Mouse (Mus musculus) embryonic facial prominence, embryonic 10.5 days (tissue): ENCODE data around the gene Ldhd. TPM values are rescaled to one million over a fixed set of nuclear protein-coding genes. Genes with fewer than 3 reads are reported as not detected.
A peak's percentile ranks its signal among the peaks of the same experiment; 100 is the strongest.
"Not testable (repeated sequence)": the region's sequence is repeated elsewhere in the genome, so short reads cannot be mapped to it uniquely, and the experiment has no call there.

ENCODE experiments used
- DNase-seq: peaks from one replicate; pipeline ENCODE4 v3.0.0-alpha.2; 2017; ENCODE audit warnings: low spot score
- H3K27ac ChIP-seq: fragments of 300-500 bp; sonication (generic); replicated peaks from 2 replicates; pipeline ENCODE4 v1.5.1; 2016; ENCODE audit warnings: mild to moderate bottlenecking
- H3K27me3 ChIP-seq: fragments of 300-500 bp; sonication (generic); replicated peaks from 2 replicates; pipeline ENCODE4 v1.6.1; 2016; ENCODE audit warnings: low read depth, mild to moderate bottlenecking; ENCODE audit not compliant: poor library complexity, severe bottlenecking
- H3K36me3 ChIP-seq: fragments of 300-500 bp; sonication (generic); replicated peaks from 2 replicates; pipeline ENCODE4 v1.6.1; 2016; ENCODE audit warnings: mild to moderate bottlenecking, moderate library complexity
- H3K4me1 ChIP-seq: fragments of 300-500 bp; sonication (generic); 2 replicates; pipeline ENCODE4 v1.6.1; 2016
- H3K4me3 ChIP-seq: fragments of 300-500 bp; sonication (generic); 2 replicates; pipeline ENCODE4 v1.5.1; 2016; ENCODE audit warnings: mild to moderate bottlenecking, moderate library complexity
- H3K9me3 ChIP-seq: fragments of 300-500 bp; sonication (generic); 2 replicates; pipeline ENCODE4 v1.6.1; 2016; ENCODE audit warnings: mild to moderate bottlenecking
- WGBS: fragments of 180-500 bp; shearing (Covaris S2); methylation state at CpG from one replicate; pipeline ENCODE4 v1.1.7; 2016; 5-methylcytosine and 5-hydroxymethylcytosine counted together
- polyA plus RNA-seq: library from polyadenylated mRNA; unstranded; fragments of >200 nt; fragmentation: Nextera tagmentation; extraction: Ambion mirVana; gene quantifications from 2 replicates; pipeline ENCODE4 v1.2.1, GENCODE M21; 2016

Ldhd gene
- polyA plus RNA-seq, 1 experiment from 2014 or later: 0.25 TPM

DNA sequence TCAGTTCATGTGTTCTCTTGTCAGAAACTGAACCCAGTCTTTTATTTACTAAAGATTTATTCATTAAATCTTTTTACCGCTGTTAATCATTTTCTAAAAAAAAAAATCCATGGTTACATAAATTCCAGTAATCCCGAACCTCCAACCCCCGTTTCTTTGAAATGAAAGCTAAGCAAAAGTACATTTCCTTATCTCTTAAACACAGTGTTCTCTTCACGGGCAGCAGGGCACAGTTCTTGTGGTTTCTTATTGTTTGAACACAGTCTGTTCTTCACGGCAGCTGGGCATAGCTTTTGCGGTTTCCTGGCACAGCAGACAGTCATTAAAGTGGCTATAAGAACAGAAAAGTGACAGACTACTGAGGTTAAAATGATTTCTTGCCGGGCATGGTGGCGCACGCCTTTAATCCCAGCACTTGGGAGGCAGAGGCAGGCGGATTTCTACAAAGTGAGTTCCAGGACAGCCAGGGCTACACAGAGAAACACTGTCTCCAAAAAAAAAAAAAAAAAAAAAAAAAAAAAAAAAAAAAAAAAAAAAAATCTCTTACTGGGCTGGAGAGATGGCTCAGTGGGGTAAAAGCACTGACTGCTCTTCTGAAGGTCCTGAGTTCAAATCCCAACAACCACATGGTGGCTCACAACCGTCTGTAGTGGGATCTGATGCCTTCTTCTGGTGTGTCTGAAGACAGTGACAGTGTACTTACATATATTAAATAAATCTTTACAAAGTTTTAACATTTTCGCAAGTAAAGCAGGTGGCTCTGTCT, 14.3 kb upstream of the Ldhd start:
- DNase-seq, H3K27me3 ChIP-seq, H3K9me3 ChIP-seq: not testable (repeated sequence)
- Histone ChIP-seq H3K36me3 (peaks cover 13% of the 10 kb centered on the region), H3K4me3 (peak overlapping the region; percentile 86), H3K27ac (peak overlapping the region; percentile 99; the same call in 1 of the 2 replicates), H3K4me1 (peaks cover 21% of the 10 kb centered on the region)
- WGBS: 84% methylated on average over 12 of the region's 12 CpGs

GRCm38 (mm10) chr8:111643264-111644141, 13.3 kb upstream of the Ldhd start, which contains the start of gene Zfp1:
Gene Zfp1, plus strand, starts transcription at chr8:111643401.
- no peaks in the 10 kb centered on the region for H3K9me3 ChIP-seq
- peak within 1 kb of the TSS; percentile 86 for H3K4me3 ChIP-seq
- DNase-seq: peak; percentile 94
- H3K27ac ChIP-seq: peak within 1 kb of the TSS; percentile 99
- under 1% methylated on average over 75 of the region's 75 CpGs for WGBS
- no peaks in the 10 kb centered on the region for H3K27me3 ChIP-seq
- H3K4me1 ChIP-seq: peaks cover 15% of the 10 kb centered on the region
- peaks cover 13% of the 10 kb centered on the region for H3K36me3 ChIP-seq

GRCm38 (mm10) chr8:111642939-111643263, 12.7 kb upstream of the Ldhd start:
- no peak for DNase-seq
- Histone ChIP-seq H3K4me3 (peak overlapping the region; percentile 86), H3K9me3 (no peaks in the 10 kb centered on the region), H3K27me3 (no peaks in the 10 kb centered on the region), H3K4me1 (peaks cover 9% of the 10 kb centered on the region), H3K27ac (peak overlapping the region; percentile 99), H3K36me3 (peaks cover 13% of the 10 kb centered on the region)
- WGBS: 19% methylated on average over 5 of the region's 5 CpGs

DNA sequence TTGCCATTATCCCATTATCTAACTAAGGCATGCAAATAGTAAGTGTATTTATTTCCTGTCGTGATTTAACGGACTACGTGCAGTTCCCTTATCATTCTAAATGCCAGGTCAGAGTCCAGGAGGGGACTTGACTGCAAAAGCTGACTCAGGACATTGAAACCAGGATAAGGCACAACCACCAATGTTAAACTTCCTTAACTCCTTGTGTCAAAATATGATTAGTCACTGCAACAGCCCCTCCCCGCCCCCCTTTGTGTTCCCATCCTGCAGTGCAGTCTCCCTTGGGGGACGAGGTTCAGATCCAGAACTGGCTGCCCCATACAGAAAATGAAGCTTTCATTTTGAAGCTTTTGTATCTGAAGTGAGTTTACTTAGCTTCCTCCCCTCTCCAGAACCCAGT, 12.3 kb upstream of the Ldhd start:
- DNase-seq: no peak
- Histone ChIP-seq H3K4me1 (peaks cover 8% of the 10 kb centered on the region), H3K36me3 (peaks cover 13% of the 10 kb centered on the region), H3K27me3 (no peaks in the 10 kb centered on the region), H3K27ac (peak overlapping the region; percentile 99), H3K4me3 (peak overlapping the region; percentile 86), H3K9me3 (no peaks in the 10 kb centered on the region)
- 68% methylated on average over 5 of the region's 5 CpGs for WGBS

GRCm38 (mm10) chr8:111641064-111641463, 10.9 kb upstream of the Ldhd start:
- no peak for DNase-seq
- Histone ChIP-seq H3K4me1 (peaks cover 8% of the 10 kb centered on the region), H3K36me3 (peaks cover 3% of the 10 kb centered on the region; the same call in 1 of the 2 replicates), H3K9me3 (no peaks in the 10 kb centered on the region), H3K27ac (no peak overlapping the region), H3K27me3 (no peaks in the 10 kb centered on the region), H3K4me3 (no peak overlapping the region)
- WGBS: 93% methylated on average over 2 of the region's 2 CpGs

DNA sequence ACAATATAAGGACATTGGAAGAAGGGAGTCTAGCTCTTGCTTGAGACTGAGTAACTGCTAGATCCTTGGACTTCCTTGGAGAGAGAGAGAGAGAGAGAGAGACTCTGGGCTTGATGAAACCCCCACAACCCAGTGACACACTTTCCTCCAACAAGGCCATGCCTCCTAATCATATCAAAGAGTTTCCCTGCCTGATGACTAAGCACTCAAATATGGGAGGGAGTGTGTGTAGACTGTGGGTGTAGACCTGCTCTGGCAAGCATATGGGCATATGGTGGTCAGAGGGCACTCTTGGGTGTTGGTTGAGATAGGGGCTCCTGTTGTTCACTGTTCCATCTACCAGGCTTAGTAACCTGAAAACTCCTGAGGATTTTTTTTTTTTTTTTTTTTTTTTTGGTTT, 7.9 kb upstream of the Ldhd start:
- H3K36me3 ChIP-seq: no peaks in the 10 kb centered on the region
- DNase-seq: no peak
- H3K4me1 ChIP-seq: peaks cover 8% of the 10 kb centered on the region
- no peak overlapping the region for H3K27ac ChIP-seq
- H3K9me3 ChIP-seq: 0 out of 2 replicates have a peak, but pooled peaks cover 3% of the 10 kb centered on the region
- no peak overlapping the region for H3K4me3 ChIP-seq
- no peaks in the 10 kb centered on the region for H3K27me3 ChIP-seq

DNA sequence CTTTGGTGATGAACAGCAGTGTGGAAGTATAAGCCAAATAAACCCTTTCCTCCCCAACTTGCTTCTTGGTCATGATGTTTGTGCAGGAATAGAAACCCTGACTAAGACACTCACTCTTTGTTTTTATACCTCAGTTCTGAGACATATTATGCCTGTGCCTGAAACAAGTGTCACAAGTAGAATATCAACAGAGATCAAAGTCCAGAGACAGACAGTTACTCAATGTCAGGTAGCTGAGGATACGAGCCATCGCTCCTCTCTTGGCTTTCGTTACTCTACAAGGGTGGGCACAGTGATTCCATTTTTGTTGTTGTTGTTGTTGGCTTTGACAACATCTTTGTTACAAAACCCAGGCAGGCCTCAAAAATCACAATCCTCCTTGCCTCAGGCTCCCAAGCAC, 2.8 kb upstream of the Ldhd start:
- H3K4me1 ChIP-seq: peaks cover 9% of the 10 kb centered on the region; the same call in 1 of the 2 replicates
- WGBS: 95% methylated on average over 3 of the region's 3 CpGs
- H3K36me3 ChIP-seq: peaks cover 12% of the 10 kb centered on the region
- 0 out of 2 replicates have a peak, but pooled peaks cover 3% of the 10 kb centered on the region for H3K9me3 ChIP-seq
- no peak overlapping the region for H3K27ac ChIP-seq
- no peak for DNase-seq
- H3K27me3 ChIP-seq: no peaks in the 10 kb centered on the region
- H3K4me3 ChIP-seq: no peak overlapping the region

GRCm38 (mm10) chr8:111631589-111631988, 1.4 kb upstream of the Ldhd start:
- H3K27ac ChIP-seq: no peak overlapping the region
- no peak for DNase-seq
- H3K9me3 ChIP-seq: 0 out of 2 replicates have a peak, but pooled peaks cover 3% of the 10 kb centered on the region
- peaks cover 9% of the 10 kb centered on the region; the same call in 1 of the 2 replicates for H3K4me1 ChIP-seq
- H3K36me3 ChIP-seq: peaks cover 24% of the 10 kb centered on the region
- WGBS: 89% methylated on average over 8 of the region's 8 CpGs
- no peaks in the 10 kb centered on the region for H3K27me3 ChIP-seq
- no peak overlapping the region for H3K4me3 ChIP-seq

GRCm38 (mm10) chr8:111628894-111629501, 1.2 kb downstream of the Ldhd start:
- WGBS: 90% methylated on average over 19 of the region's 19 CpGs
- no peaks in the 10 kb centered on the region for H3K27me3 ChIP-seq
- H3K4me1 ChIP-seq: peaks cover 9% of the 10 kb centered on the region; the same call in 1 of the 2 replicates
- H3K27ac ChIP-seq: no peak overlapping the region
- peaks cover 37% of the 10 kb centered on the region for H3K36me3 ChIP-seq
- no peak overlapping the region for H3K4me3 ChIP-seq
- 0 out of 2 replicates have a peak, but pooled peaks cover 3% of the 10 kb centered on the region for H3K9me3 ChIP-seq
- no peak for DNase-seq

DNA sequence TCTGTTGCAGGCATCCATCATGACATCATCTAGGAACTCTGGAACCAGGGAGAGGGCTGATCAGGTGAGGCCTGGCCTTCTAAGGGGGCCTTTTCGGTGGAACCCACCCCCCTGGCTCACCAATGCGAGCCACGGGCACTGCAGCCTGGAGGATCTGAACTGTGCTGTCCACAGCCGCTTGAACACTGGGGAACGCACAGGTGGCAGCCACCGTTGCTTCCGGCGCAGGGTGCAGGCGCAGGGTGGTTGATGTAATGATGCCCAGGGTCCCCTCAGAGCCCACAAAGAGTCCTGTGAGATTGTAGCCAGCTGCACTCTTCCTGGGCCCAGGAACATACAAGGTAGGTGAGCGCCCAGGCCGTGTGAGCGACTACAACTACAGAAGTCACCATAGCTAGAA, 1.8 kb downstream of the Ldhd start:
- peaks cover 41% of the 10 kb centered on the region for H3K36me3 ChIP-seq
- no peak overlapping the region for H3K4me3 ChIP-seq
- no peak for DNase-seq
- H3K27ac ChIP-seq: no peak overlapping the region
- peaks cover 9% of the 10 kb centered on the region; the same call in 1 of the 2 replicates for H3K4me1 ChIP-seq
- 0 out of 2 replicates have a peak, but pooled peaks cover 2% of the 10 kb centered on the region for H3K9me3 ChIP-seq
- WGBS: 95% methylated on average over 12 of the region's 12 CpGs
- H3K27me3 ChIP-seq: no peaks in the 10 kb centered on the region

DNA sequence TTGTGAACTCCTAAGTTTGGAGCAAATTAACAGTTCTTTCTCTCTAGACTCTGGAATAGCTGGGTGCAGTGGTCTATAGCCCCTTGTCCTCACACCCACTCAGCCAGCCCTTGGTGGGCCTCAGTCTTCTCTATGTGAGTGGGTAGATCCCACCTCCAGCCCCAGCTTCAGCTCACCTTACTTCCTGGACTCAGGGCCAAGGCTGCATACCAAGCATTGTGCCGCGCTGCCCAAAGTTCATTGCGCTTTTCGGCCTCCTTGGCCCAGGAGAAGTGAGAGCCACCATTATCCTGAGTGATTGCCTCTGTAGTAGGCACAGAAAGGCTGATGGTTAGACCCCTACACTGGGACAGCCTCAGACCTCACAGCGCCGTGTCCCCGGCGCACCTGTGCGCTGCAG, 2.3 kb downstream of the Ldhd start:
- H3K9me3 ChIP-seq: no peaks in the 10 kb centered on the region
- WGBS: 95% methylated on average over 9 of the region's 9 CpGs
- peaks cover 45% of the 10 kb centered on the region for H3K36me3 ChIP-seq
- no peak for DNase-seq
- no peaks in the 10 kb centered on the region for H3K27me3 ChIP-seq
- H3K4me1 ChIP-seq: peaks cover 9% of the 10 kb centered on the region; the same call in 1 of the 2 replicates
- H3K4me3 ChIP-seq: no peak overlapping the region
- no peak overlapping the region for H3K27ac ChIP-seq

- WGBS: 93% methylated on average over 14 of the region's 14 CpGs
- Histone ChIP-seq H3K9me3 (no peaks in the 10 kb centered on the region), H3K27me3 (no peaks in the 10 kb centered on the region), H3K27ac (no peak overlapping the region), H3K36me3 (peaks cover 55% of the 10 kb centered on the region), H3K4me1 (peaks cover 9% of the 10 kb centered on the region; the same call in 1 of the 2 replicates), H3K4me3 (no peak overlapping the region)
- no peak for DNase-seq
Observed at GRCm38 (mm10) chr8:111626933-111627332, 3.2 kb downstream of the Ldhd start.
